Mouse (Mus musculus) urinary bladder, postnatal 10 days (tissue): ENCODE results near the gene Msrb3.

Source experiments
- DNase-seq: peaks from one replicate; pipeline ENCODE4 v3.0.0; 2022; ENCODE audit warnings: low spot score

The Msrb3 gene

GRCm38 (mm10) chr10:120861674-120862073 lies 37.2 kb downstream of the Msrb3 start:
- DNase-seq, result no peak

- no peak for DNase-seq
These were observed 37.7 kb downstream of the Msrb3 start for GRCm38 (mm10) chr10:120861194-120861593.

GRCm38 (mm10) chr10:120857531-120858001 lies 41.3 kb downstream of the Msrb3 start:
- DNase-seq, result no peak

- no peak for DNase-seq
These were observed 44.6 kb downstream of the Msrb3 start for GRCm38 (mm10) chr10:120854329-120854728.

GRCm38 (mm10) chr10:120853816-120854215 lies 45.1 kb downstream of the Msrb3 start:
- DNase-seq, result no peak

- DNase-seq, result no peak
These were observed 47.6 kb downstream of the Msrb3 start for GRCm38 (mm10) chr10:120851196-120851781.

GRCm38 (mm10) chr10:120850391-120851195 lies 48.3 kb downstream of the Msrb3 start:
- no peak for DNase-seq

- DNase-seq, result no peak
These were observed 50.2 kb downstream of the Msrb3 start for GRCm38 (mm10) chr10:120848677-120849076.

GRCm38 (mm10) chr10:120847785-120848184 lies 51.1 kb downstream of the Msrb3 start:
- no peak for DNase-seq

- DNase-seq, result no peak
These were observed 58.9 kb downstream of the Msrb3 start for GRCm38 (mm10) chr10:120839966-120840365.

- DNase-seq, result no peak
These were observed 64.4 kb downstream of the Msrb3 start for GRCm38 (mm10) chr10:120834531-120834930.

GRCm38 (mm10) chr10:120833836-120834235 lies 65.1 kb downstream of the Msrb3 start:
- no peak for DNase-seq

GRCm38 (mm10) chr10:120827761-120828160 lies 71.1 kb downstream of the Msrb3 start:
- no peak for DNase-seq

- no peak for DNase-seq
These were observed 71.9 kb downstream of the Msrb3 start for GRCm38 (mm10) chr10:120826795-120827669.

GRCm38 (mm10) chr10:120826381-120826780 lies 72.5 kb downstream of the Msrb3 start:
- DNase-seq, result no peak

- DNase-seq, result no peak
These were observed 73.3 kb downstream of the Msrb3 start for GRCm38 (mm10) chr10:120825594-120825993.

- DNase-seq, result no peak
These were observed 77.2 kb downstream of the Msrb3 start for GRCm38 (mm10) chr10:120821491-120822358.

- DNase-seq, result no peak
These were observed 78.1 kb downstream of the Msrb3 start for GRCm38 (mm10) chr10:120820781-120821300.

- no peak for DNase-seq
These were observed 83.6 kb downstream of the Msrb3 start for GRCm38 (mm10) chr10:120815290-120815689.

GRCm38 (mm10) chr10:120811796-120812443 lies 87.0 kb downstream of the Msrb3 start:
- DNase-seq, result no peak
